Mouse (Mus musculus) kidney, embryonic 14.5 days (tissue): ENCODE results near the gene Lias. TPM values are rescaled to one million over a fixed set of nuclear protein-coding genes. Genes with fewer than 3 reads are reported as not detected.

ENCODE experiments used
- ATAC-seq: fragments of 200-750 bp; cut with Nextera tagmentation; 2 replicates; pipeline ENCODE4 v1.8.0; 2017; ENCODE audit warnings: moderate number of reproducible peaks, mild to moderate bottlenecking, moderate TSS enrichment, moderate library complexity; ENCODE audit not compliant: low FRiP score, low TSS enrichment
- H3K27ac ChIP-seq: fragments of 300-500 bp; sonication (generic); 2 replicates; pipeline ENCODE4 v1.5.1; 2014; ENCODE audit warnings: low read depth, mild to moderate bottlenecking, low read length, moderate library complexity, mixed read lengths
- H3K27me3 ChIP-seq: fragments of 300-500 bp; sonication (generic); 2 replicates; pipeline ENCODE4 v1.6.1; 2014; ENCODE audit warnings: mild to moderate bottlenecking, low read length; ENCODE audit not compliant: control insufficient read depth, insufficient read depth
- H3K36me3 ChIP-seq: fragments of 300-500 bp; sonication (generic); 2 replicates; pipeline ENCODE4 v1.6.1; 2014; ENCODE audit warnings: low read length, mixed read lengths; ENCODE audit not compliant: control insufficient read depth, insufficient read depth
- H3K4me1 ChIP-seq: fragments of 300-500 bp; sonication (generic); 2 replicates; pipeline ENCODE4 v1.6.1; 2014; ENCODE audit warnings: low read length, mixed read lengths; ENCODE audit not compliant: control insufficient read depth, insufficient read depth
- H3K4me2 ChIP-seq: fragments of 300-500 bp; sonication (generic); replicated peaks from 2 replicates; pipeline ENCODE4 v1.6.1; 2014; ENCODE audit warnings: low read depth, mild to moderate bottlenecking, low read length
- H3K4me3 ChIP-seq: fragments of 300-500 bp; sonication (generic); 2 replicates; pipeline ENCODE4 v1.5.1; 2014; ENCODE audit warnings: mild to moderate bottlenecking, low read length
- H3K9ac ChIP-seq: fragments of 300-500 bp; sonication (generic); 2 replicates; pipeline ENCODE4 v1.6.1; 2014; ENCODE audit warnings: low read depth, mild to moderate bottlenecking, low read length, moderate library complexity
- H3K9me3 ChIP-seq: fragments of 300-500 bp; sonication (generic); 2 replicates; pipeline ENCODE4 v1.6.1; 2016; ENCODE audit warnings: low read length; ENCODE audit not compliant: control insufficient read depth
- WGBS: fragments of 180-500 bp; shearing (Covaris S2); extraction: QIAGEN DNeasy Blood & Tissue Kit; methylation state at CpG from one replicate; pipeline ENCODE4 v1.1.7; 2014; 5-methylcytosine and 5-hydroxymethylcytosine counted together
- polyA plus RNA-seq: library from polyadenylated mRNA; unstranded; fragments of >200 nt; fragmentation: Nextera tagmentation; extraction: Ambion mirVana; gene quantifications from 2 replicates; pipeline ENCODE4 v1.2.1, GENCODE M21; 2014

The Lias gene
- polyA plus RNA-seq, 1 experiment from 2014 or later: 66.5 TPM

DNA sequence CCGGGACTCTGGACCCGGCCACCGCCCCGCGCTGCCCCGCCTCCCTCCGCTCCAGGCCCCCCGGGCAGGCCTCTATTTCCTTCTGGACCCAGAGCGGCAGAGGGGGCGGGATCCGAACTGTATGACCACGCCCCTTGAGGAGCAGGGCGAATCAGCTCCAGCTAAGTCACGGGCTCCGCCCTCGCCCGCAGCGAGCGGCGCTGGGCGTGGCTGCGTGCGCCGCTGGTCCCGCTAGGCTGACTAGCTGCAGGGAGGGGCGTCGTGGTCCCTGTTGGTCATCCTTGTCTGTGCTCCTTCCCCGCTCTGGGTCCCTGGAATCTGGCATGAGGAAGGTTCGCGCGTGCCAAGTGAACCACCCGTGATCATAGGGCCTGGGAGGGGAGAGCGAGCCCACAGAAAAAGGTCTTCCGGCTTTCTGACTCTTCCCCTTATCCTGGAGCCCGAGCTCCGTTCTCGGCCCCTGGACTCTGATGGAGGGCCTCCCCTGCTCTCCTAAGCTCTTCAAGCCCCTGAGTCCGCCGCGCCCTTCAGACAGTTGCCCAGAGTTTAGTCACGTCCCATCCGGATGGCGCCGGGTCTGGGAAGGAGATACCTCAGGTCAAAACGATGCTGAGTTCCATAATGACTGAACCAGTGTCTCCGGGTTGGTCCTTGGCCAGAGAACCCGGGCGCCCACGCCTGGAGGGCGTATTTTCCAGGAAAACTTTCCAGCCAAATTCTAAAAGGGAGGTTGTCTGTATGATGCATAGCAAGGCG is 44.7 kb downstream of the Lias start, which contains the start of gene Ugdh:
Gene Ugdh (minus strand): TSS at position 144 of the 756 bp plus-strand sequence.
- Histone ChIP-seq H3K9ac (peak within 1 kb of the TSS; percentile 70), H3K4me2 (peak within 1 kb of the TSS; percentile 75), H3K4me1 (peaks cover 8% of the 10 kb centered on the region; the same call in 1 of the 2 replicates), H3K36me3 (no peaks in the 10 kb centered on the region), H3K27ac (peak within 1 kb of the TSS; percentile 91), H3K9me3 (no peaks in the 10 kb centered on the region), H3K27me3 (no peaks in the 10 kb centered on the region), H3K4me3 (peak within 1 kb of the TSS; percentile 77)
- WGBS: under 1% methylated on average over 51 of the region's 51 CpGs
- peak; percentile 98 for ATAC-seq

- Histone ChIP-seq H3K27me3 (no peaks in the 10 kb centered on the region), H3K36me3 (no peaks in the 10 kb centered on the region), H3K4me3 (no peak overlapping the region), H3K4me2 (no peak overlapping the region), H3K9ac (no peak overlapping the region), H3K9me3 (no peaks in the 10 kb centered on the region), H3K4me1 (peaks cover 8% of the 10 kb centered on the region; the same call in 1 of the 2 replicates), H3K27ac (no peak overlapping the region)
- no peak for ATAC-seq
These were observed 46.7 kb downstream of the Lias start for GRCm38 (mm10) chr5:65438041-65438440.

- no peak overlapping the region for H3K9ac ChIP-seq
- H3K4me1 ChIP-seq: no peaks in the 10 kb centered on the region
- no peak overlapping the region for H3K27ac ChIP-seq
- H3K4me3 ChIP-seq: no peak overlapping the region
- H3K9me3 ChIP-seq: no peaks in the 10 kb centered on the region
- no peak overlapping the region for H3K4me2 ChIP-seq
- H3K27me3 ChIP-seq: no peaks in the 10 kb centered on the region
- WGBS: 44% methylated on average over 3 of the region's 6 CpGs
- peaks cover 4% of the 10 kb centered on the region; the same call in 1 of the 2 replicates for H3K36me3 ChIP-seq
- ATAC-seq: no peak
These were observed 53.7 kb downstream of the Lias start for GRCm38 (mm10) chr5:65444981-65445380.

- no peak overlapping the region for H3K27ac ChIP-seq
- WGBS: 74% methylated on average over 2 of the region's 2 CpGs
- H3K27me3 ChIP-seq: no peaks in the 10 kb centered on the region
- no peak overlapping the region for H3K4me3 ChIP-seq
- no peak overlapping the region for H3K9ac ChIP-seq
- H3K9me3 ChIP-seq: no peaks in the 10 kb centered on the region
- no peak for ATAC-seq
- peaks cover 4% of the 10 kb centered on the region; the same call in 1 of the 2 replicates for H3K36me3 ChIP-seq
- H3K4me2 ChIP-seq: no peak overlapping the region
- H3K4me1 ChIP-seq: no peaks in the 10 kb centered on the region
These were observed 55.5 kb downstream of the Lias start for GRCm38 (mm10) chr5:65446756-65447155.

DNA sequence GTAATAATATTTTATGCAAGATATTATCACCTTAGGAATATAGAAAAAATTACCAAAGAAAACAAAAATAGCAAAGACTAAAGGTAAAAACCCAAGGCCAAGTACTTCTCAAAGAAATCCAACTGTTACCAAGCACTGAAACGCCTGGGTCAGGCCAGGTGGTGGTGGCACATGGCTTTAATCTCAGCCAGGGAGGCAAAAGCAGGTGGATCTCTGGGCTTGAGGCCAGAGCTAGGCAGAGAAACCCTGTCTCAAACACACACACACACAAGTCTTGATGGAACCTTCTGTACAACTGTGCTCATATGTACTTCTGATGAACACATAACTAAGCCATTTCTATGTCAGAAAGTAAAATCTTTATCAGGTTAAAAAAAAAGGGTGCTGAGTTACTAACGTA is 56.5 kb downstream of the Lias start:
- WGBS: 90% methylated on average over 2 of the region's 2 CpGs
- Histone ChIP-seq H3K4me2 (no peak overlapping the region), H3K27me3 (no peaks in the 10 kb centered on the region), H3K9ac (no peak overlapping the region), H3K4me1 (no peaks in the 10 kb centered on the region), H3K9me3 (no peaks in the 10 kb centered on the region), H3K36me3 (peaks cover 4% of the 10 kb centered on the region; the same call in 1 of the 2 replicates), H3K27ac (no peak overlapping the region), H3K4me3 (no peak overlapping the region)
- ATAC-seq: no peak

DNA sequence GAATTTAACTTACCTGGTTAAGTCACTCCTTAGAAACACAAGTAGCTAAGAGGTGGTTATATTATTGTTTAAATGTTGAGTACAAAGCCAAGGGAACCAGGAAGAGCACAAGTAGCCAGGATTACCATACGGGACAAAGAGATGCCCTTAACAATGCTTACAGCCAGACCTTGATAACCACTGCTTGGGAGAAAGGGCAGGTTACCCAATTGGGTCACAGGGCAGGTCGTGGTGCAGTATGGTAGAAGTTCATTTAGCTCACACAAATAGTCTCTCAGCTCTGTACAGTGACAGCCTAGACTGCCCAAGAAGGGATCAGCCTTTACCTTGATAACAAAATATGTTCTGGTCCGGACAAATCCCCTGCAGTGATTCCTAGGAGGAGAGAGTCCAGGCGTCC is 57.6 kb downstream of the Lias start:
- Histone ChIP-seq H3K4me2 (no peak overlapping the region), H3K4me1 (no peaks in the 10 kb centered on the region), H3K9me3 (no peaks in the 10 kb centered on the region), H3K4me3 (no peak overlapping the region), H3K27ac (no peak overlapping the region), H3K27me3 (no peaks in the 10 kb centered on the region), H3K36me3 (peaks cover 4% of the 10 kb centered on the region; the same call in 1 of the 2 replicates), H3K9ac (no peak overlapping the region)
- no peak for ATAC-seq
- WGBS: 91% methylated on average over 4 of the region's 4 CpGs

DNA sequence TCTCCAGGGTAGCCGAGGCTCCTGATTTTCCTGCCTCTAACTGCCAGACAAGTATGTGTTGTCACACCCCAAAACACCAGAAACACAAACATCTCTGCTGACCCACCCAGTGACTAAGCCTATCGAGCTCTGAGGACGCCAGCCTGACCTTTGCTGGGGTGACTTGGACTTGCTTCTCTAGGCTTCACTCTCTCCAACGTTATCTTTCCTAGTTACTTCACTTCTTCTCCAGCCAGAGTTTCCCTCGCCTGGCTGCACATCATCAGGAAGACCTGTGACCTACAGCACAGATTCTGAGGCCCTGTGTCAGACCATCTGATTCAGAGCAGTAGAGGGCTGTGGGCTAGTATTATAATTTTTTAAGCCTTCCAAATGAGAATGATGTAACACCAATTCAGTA is 63.5 kb downstream of the Lias start:
- Histone ChIP-seq H3K27me3 (no peaks in the 10 kb centered on the region), H3K9me3 (no peaks in the 10 kb centered on the region), H3K27ac (no peak overlapping the region), H3K4me2 (no peak overlapping the region), H3K36me3 (no peaks in the 10 kb centered on the region; the same call in 1 of the 2 replicates), H3K4me3 (no peak overlapping the region), H3K9ac (no peak overlapping the region), H3K4me1 (0 out of 2 replicates have a peak, but pooled peaks cover 12% of the 10 kb centered on the region)
- ATAC-seq: no peak
- WGBS: 41% methylated on average over 5 of the region's 5 CpGs

DNA sequence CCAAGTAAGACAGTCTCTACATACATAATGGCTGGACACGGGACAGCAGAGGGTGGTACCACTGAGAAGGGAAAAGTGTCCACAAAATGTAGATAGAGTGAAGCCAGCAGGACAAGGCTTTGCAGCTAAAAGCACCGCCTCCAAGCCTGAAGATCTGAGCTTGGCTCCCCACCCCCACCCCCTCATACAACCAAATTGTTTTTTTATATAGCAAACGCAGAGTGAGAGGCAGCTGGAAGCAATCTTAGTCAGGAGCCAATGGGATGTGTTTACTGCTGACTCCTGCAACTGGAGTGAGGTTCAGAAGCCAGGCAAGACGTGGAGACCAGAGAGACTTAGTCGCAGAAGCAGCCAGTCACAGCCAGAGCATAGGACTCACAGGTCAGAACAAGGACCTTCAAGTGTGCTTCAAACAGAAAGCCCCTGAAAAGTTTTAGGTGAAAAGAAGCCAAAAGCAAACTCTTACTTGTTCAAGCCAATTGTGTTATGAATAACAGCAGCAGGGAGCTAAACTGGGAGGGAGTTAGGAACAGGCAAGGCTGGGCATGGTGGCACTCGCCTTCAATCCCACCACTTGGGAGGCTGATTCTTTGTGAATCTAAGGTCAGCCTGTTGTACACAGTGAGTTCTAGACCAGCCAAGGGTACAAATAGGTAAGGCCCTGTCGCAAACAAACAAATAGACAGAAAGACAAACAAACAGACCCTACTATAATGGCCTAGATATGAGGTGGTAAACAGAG is 66.0 kb downstream of the Lias start:
- no peak overlapping the region for H3K4me3 ChIP-seq

GRCm38 (mm10) chr5:65457846-65458245 is 66.5 kb downstream of the Lias start:
- no peak overlapping the region for H3K9ac ChIP-seq
- H3K36me3 ChIP-seq: no peaks in the 10 kb centered on the region
- 64% methylated on average over 5 of the region's 5 CpGs for WGBS
- no peaks in the 10 kb centered on the region for H3K9me3 ChIP-seq
- H3K27me3 ChIP-seq: no peaks in the 10 kb centered on the region
- ATAC-seq: no peak
- H3K4me1 ChIP-seq: 0 out of 2 replicates have a peak, but pooled peaks cover 12% of the 10 kb centered on the region
- H3K4me3 ChIP-seq: no peak overlapping the region
- H3K27ac ChIP-seq: no peak overlapping the region; the same call in 1 of the 2 replicates
- no peak overlapping the region for H3K4me2 ChIP-seq

More for the DNA sequence above, 66.0 kb downstream of the Lias start:
- Histone ChIP-seq H3K27ac (peak overlapping the region; percentile 78), H3K27me3 (no peaks in the 10 kb centered on the region), H3K9ac (0 out of 2 replicates have a peak overlapping the region, but pooled peaks have one; percentile 34), H3K9me3 (no peaks in the 10 kb centered on the region), H3K4me2 (no peak overlapping the region), H3K4me1 (0 out of 2 replicates have a peak, but pooled peaks cover 12% of the 10 kb centered on the region), H3K36me3 (no peaks in the 10 kb centered on the region)
- ATAC-seq: peak; percentile 78; the same call in 1 of the 2 replicates
- 59% methylated on average over 7 of the region's 7 CpGs for WGBS
